Comparison of ENCODE assay signal across 17 mouse cellular contexts in genomic region chr12:32921071-32921470, GRCm38 (mm10). TPM values are rescaled to one million over a fixed set of nuclear protein-coding genes. Genes with fewer than 3 reads are reported as not detected.
DNase-seq lines count a peak whose midpoint lies in the region; ATAC-seq and TF ChIP-seq lines count a peak whose summit lies in the region.
"Had no signal": no experiment of that assay in that cellular context is flagged by ENCODE, and none has a peak within 500 bp of the region (broad histone marks: within the 10 kb centered on the region; RNA-seq: fewer than 3 reads in every experiment).

No protein-coding gene starts in this region.

- 0 out of 2 replicates have a peak, but pooled peaks cover 7% of the 10 kb centered on the region for H3K4me1 ChIP-seq in kidney, embryonic 15.5 days
- no peaks in the 10 kb centered on the region for H3K4me1 ChIP-seq in stomach, postnatal 0 days (replicated peaks; ENCODE audit: control insufficient read depth, insufficient read depth)
- no peaks in the 10 kb centered on the region for H3K4me1 ChIP-seq in forebrain, embryonic 11.5 days (replicated peaks; ENCODE audit: control insufficient read depth, insufficient read depth, low read length)

- H3K27ac ChIP-seq in kidney, embryonic 15.5 days = no peak overlapping the region
- H3K27ac ChIP-seq in stomach, postnatal 0 days (replicated peaks) = peak overlapping the region; percentile 1; the same call in 1 of the 2 replicates
- H3K27ac ChIP-seq in forebrain, embryonic 11.5 days (ENCODE audit: low read depth, low read length) = no peak overlapping the region
- H3K27ac ChIP-seq: embryonic facial prominence, embryonic 13.5 days; forebrain, embryonic 13.5 days; hindbrain, embryonic 15.5 days had no signal

- no peaks in the 10 kb centered on the region for H3K9me3 ChIP-seq in kidney, embryonic 15.5 days (replicated peaks)
- no peaks in the 10 kb centered on the region for H3K9me3 ChIP-seq in stomach, postnatal 0 days (ENCODE audit: control insufficient read depth, low read length)
- no peaks in the 10 kb centered on the region for H3K9me3 ChIP-seq in forebrain, embryonic 11.5 days (ENCODE audit: control insufficient read depth, low read length)
- H3K9me3 ChIP-seq: embryonic facial prominence, embryonic 13.5 days; forebrain, embryonic 13.5 days; hindbrain, embryonic 15.5 days had no signal

- no peak overlapping the region for H3K9ac ChIP-seq in kidney, embryonic 15.5 days
- H3K9ac ChIP-seq in stomach, postnatal 0 days (ENCODE audit: low read length) = no peak overlapping the region
- H3K9ac ChIP-seq in forebrain, embryonic 11.5 days (ENCODE audit: low read length) = no peak overlapping the region
- H3K9ac ChIP-seq: embryonic facial prominence, embryonic 13.5 days; forebrain, embryonic 13.5 days; forebrain, postnatal 0 days; heart, embryonic 12.5 days; hindbrain, embryonic 15.5 days had no signal

- no peak for TF ChIP-seq EP300 in stomach, postnatal 0 days (optimal IDR thresholded peaks at IDR 0.05)

- 80% methylated on average over 4 of the region's 4 CpGs for WGBS in kidney, embryonic 15.5 days
- 82% methylated on average over 4 of the region's 4 CpGs for WGBS in stomach, postnatal 0 days
- 90% methylated on average over 4 of the region's 4 CpGs for WGBS in forebrain, embryonic 11.5 days

- H3K4me2 ChIP-seq in kidney, embryonic 15.5 days = no peak overlapping the region
- H3K4me2 ChIP-seq in stomach, postnatal 0 days (replicated peaks; ENCODE audit: low read depth) = no peak overlapping the region
- no peak overlapping the region for H3K4me2 ChIP-seq in forebrain, embryonic 11.5 days (ENCODE audit: low read depth, low read length, severe bottlenecking)
- H3K4me2 ChIP-seq: embryonic facial prominence, embryonic 13.5 days; forebrain, embryonic 13.5 days; heart, embryonic 12.5 days; hindbrain, embryonic 15.5 days had no signal

- no peak for TF ChIP-seq CTCF in stomach, postnatal 0 days (IDR thresholded peaks at IDR 0.05; ENCODE audit: low read depth)

- H3K27me3 ChIP-seq in kidney, embryonic 15.5 days = no peaks in the 10 kb centered on the region
- H3K27me3 ChIP-seq in stomach, postnatal 0 days (ENCODE audit: control insufficient read depth, insufficient read depth, low read length) = no peaks in the 10 kb centered on the region
- no peaks in the 10 kb centered on the region for H3K27me3 ChIP-seq in forebrain, embryonic 11.5 days (ENCODE audit: control insufficient read depth, insufficient read depth, low read length)
- H3K27me3 ChIP-seq: embryonic facial prominence, embryonic 13.5 days; forebrain, embryonic 13.5 days; hindbrain, embryonic 15.5 days had no signal

- no peak overlapping the region for H3K4me3 ChIP-seq in kidney, embryonic 15.5 days (replicated peaks)
- no peak overlapping the region for H3K4me3 ChIP-seq in stomach, postnatal 0 days (ENCODE audit: low read depth, low read length)
- no peak overlapping the region for H3K4me3 ChIP-seq in forebrain, embryonic 11.5 days (ENCODE audit: low read depth, low read length)
- H3K4me3 ChIP-seq: embryonic facial prominence, embryonic 13.5 days; forebrain, embryonic 13.5 days; heart, embryonic 12.5 days; hindbrain, embryonic 15.5 days had no signal

- no peak for ATAC-seq in kidney, embryonic 15.5 days (replicated peaks; ENCODE audit: low FRiP score)
- ATAC-seq in stomach, postnatal 0 days (ENCODE audit: low FRiP score, low TSS enrichment) = peak; percentile 31; the same call in 1 of the 2 replicates
- ATAC-seq in forebrain, embryonic 11.5 days (replicated peaks; ENCODE audit: low FRiP score) = no peak
- ATAC-seq: forebrain, postnatal 0 days had no signal

- peak; percentile 53 for DNase-seq in adrenal gland, postnatal 14 days
- DNase-seq in adrenal gland, postnatal 4 days (ENCODE audit: low spot score in 2 of 2) = no peak
- DNase-seq in heart, adult 11 months = peak; percentile 90
- no peak for DNase-seq in heart, adult 8-10 months (ENCODE audit: low spot score)
- peak; percentile 47 for DNase-seq in kidney, adult 9 months
- no peak for DNase-seq in stomach, postnatal 0 days (ENCODE audit: low spot score)
- no peak for DNase-seq in forebrain, embryonic 11.5 days (ENCODE audit: low spot score)
- DNase-seq: cerebellum, adult 18-20 months; cerebellum, adult 9-11 months; cerebellum, postnatal 36 days; forebrain, postnatal 0 days; heart, postnatal 36 days had no signal

- H3K36me3 ChIP-seq in kidney, embryonic 15.5 days = no peaks in the 10 kb centered on the region
- H3K36me3 ChIP-seq in stomach, postnatal 0 days (ENCODE audit: control insufficient read depth, insufficient read depth, low read length) = no peaks in the 10 kb centered on the region
- H3K36me3 ChIP-seq in forebrain, embryonic 11.5 days (ENCODE audit: control insufficient read depth, insufficient read depth, low read length) = no peaks in the 10 kb centered on the region
- H3K36me3 ChIP-seq: embryonic facial prominence, embryonic 13.5 days; heart, embryonic 12.5 days; hindbrain, embryonic 15.5 days had no signal

RNA-seq across cellular contexts. Expression of gene Sypl, which starts 32.6 kb away (rescaled TPM):
- total RNA-seq in adrenal gland, postnatal 14 days (2021) = 98.7 and 108 TPM in 2 replicates
- total RNA-seq in adrenal gland, postnatal 4 days (2021) = 10 to 100 TPM; 81.9 to 88.0 TPM
- total RNA-seq in heart, adult 8-10 months (2022) = 10 to 100 TPM; 77.2 to 85.1 (median 80.7) TPM
- 118 and 131 TPM in 2 replicates for polyA plus RNA-seq in kidney, embryonic 15.5 days (2015; fragmentation: Nextera tagmentation; extraction: Ambion mirVana)
- polyA plus RNA-seq in stomach, postnatal 0 days (2015; fragmentation: Nextera tagmentation; extraction: Ambion mirVana) = 172 and 177 TPM in 2 replicates
- polyA plus RNA-seq in forebrain, embryonic 11.5 days (2014; fragmentation: Nextera tagmentation; extraction: Ambion mirVana) = 49.4 and 53.3 TPM in 2 replicates

Comparison
In these comparisons a context has a peak if more than half of its experiments do, and no peak if none do; other contexts are left out.
1. DNase-seq: peak in adrenal gland, postnatal 14 days (single experiment), heart, adult 11 months (single experiment) and kidney, adult 9 months (single experiment); none in adrenal gland, postnatal 4 days (0 of 2), heart, adult 8-10 months (single experiment), stomach, postnatal 0 days (single experiment) and forebrain, embryonic 11.5 days (single experiment).